In the genomic region with DNA sequence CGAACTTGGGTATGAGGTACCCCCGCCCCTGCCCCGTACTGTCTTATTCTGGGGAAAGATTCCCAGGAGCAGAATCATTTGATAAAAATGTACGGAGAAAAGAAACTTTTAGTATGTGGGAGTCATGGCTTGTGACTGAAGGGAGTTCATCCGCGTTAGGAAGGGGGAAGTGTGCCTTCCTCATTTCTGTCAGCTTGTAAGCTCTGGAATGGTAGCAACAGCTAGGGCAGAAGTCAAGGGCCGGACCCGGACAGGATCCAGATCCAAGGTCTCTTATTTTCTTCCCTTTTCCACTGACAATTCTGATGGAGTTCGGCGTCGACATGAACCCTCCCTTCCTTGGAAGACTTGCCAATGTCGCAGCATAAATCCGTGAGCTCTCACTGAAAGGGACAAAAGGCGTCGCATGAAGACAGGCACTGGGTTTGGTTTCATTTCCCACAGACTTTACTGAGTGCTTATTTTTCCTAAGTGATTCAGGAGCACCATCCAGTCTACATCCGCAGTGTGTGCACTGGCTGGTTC, we compare ENCODE assay signal across 22 mouse cellular contexts.
DNase-seq lines count a peak whose midpoint lies in the region; ATAC-seq and TF ChIP-seq lines count a peak whose summit lies in the region.
"Had no signal": no experiment of that assay in that cellular context is flagged by ENCODE, and none has a peak within 500 bp of the region (broad histone marks: within the 10 kb centered on the region; RNA-seq: fewer than 3 reads in every experiment).

No protein-coding gene starts in this region.

- ATAC-seq in heart, embryonic 14.5 days (ENCODE audit: insufficient number of reproducible peaks, insufficient read depth, low FRiP score, low read depth): no peak
- no peak for ATAC-seq in heart, embryonic 11.5 days (replicated peaks; ENCODE audit: insufficient number of reproducible peaks, low FRiP score, low TSS enrichment)
- ATAC-seq in liver, postnatal 0 days: no peak
- no peak for ATAC-seq in liver, embryonic 12.5 days
- ATAC-seq in megakaryocyte progenitor cell, adult 5-6 weeks (replicated peaks; ENCODE audit: poor library complexity): peak; percentile 72
- ATAC-seq: CD4-positive, CD25-positive, alpha-beta regulatory T cell, adult 4 months; intestine, embryonic 16.5 days had no signal

- H3K4me2 ChIP-seq in heart, embryonic 14.5 days (ENCODE audit: low read length): 0 out of 2 replicates have a peak overlapping the region, but pooled peaks have one; percentile 17
- no peak overlapping the region for H3K4me2 ChIP-seq in heart, embryonic 11.5 days
- H3K4me2 ChIP-seq in liver, postnatal 0 days (ENCODE audit: low read depth, low read length): no peak overlapping the region
- H3K4me2 ChIP-seq in liver, embryonic 12.5 days: no peak overlapping the region
- H3K4me2 ChIP-seq: embryonic facial prominence, embryonic 15.5 days; hindbrain, embryonic 15.5 days; limb, embryonic 15.5 days; lung, embryonic 14.5 days; neural tube, embryonic 12.5 days had no signal

- no peak overlapping the region for H3K4me3 ChIP-seq in heart, embryonic 14.5 days (ENCODE audit: control insufficient read depth in 1 of 2, insufficient read depth in 1 of 2, low read depth in 1 of 2, low read length in 2 of 2)
- no peak overlapping the region for H3K4me3 ChIP-seq in heart, embryonic 11.5 days (ENCODE audit: low read depth, low read length)
- H3K4me3 ChIP-seq in liver, postnatal 0 days (ENCODE audit: low read depth, low read length): no peak overlapping the region
- H3K4me3 ChIP-seq in liver, embryonic 12.5 days: no peak overlapping the region
- H3K4me3 ChIP-seq: embryonic facial prominence, embryonic 15.5 days; forebrain, embryonic 10.5 days; hindbrain, embryonic 15.5 days; limb, embryonic 15.5 days; neural tube, embryonic 12.5 days had no signal

- peaks cover 2 to 14% of the 10 kb centered on the region in 2 experiments; a peak in 3 of 4 replicates for H3K4me1 ChIP-seq in heart, embryonic 14.5 days (ENCODE audit: control insufficient read depth in 2 of 2, insufficient read depth in 2 of 2, low read length in 2 of 2)
- H3K4me1 ChIP-seq in heart, embryonic 11.5 days (ENCODE audit: control insufficient read depth, insufficient read depth, low read length): peaks cover under 1% of the 10 kb centered on the region; the same call in 1 of the 2 replicates
- no peaks in the 10 kb centered on the region for H3K4me1 ChIP-seq in liver, postnatal 0 days (ENCODE audit: insufficient read depth)
- no peaks in the 10 kb centered on the region for H3K4me1 ChIP-seq in liver, embryonic 12.5 days

- H3K36me3 ChIP-seq in heart, embryonic 14.5 days (ENCODE audit: control insufficient read depth, insufficient read depth, low read length): no peaks in the 10 kb centered on the region
- no peaks in the 10 kb centered on the region for H3K36me3 ChIP-seq in heart, embryonic 11.5 days (ENCODE audit: control insufficient read depth, insufficient read depth, low read length)
- H3K36me3 ChIP-seq in liver, postnatal 0 days (replicated peaks; ENCODE audit: insufficient read depth, low read length): no peaks in the 10 kb centered on the region
- no peaks in the 10 kb centered on the region for H3K36me3 ChIP-seq in liver, embryonic 12.5 days
- H3K36me3 ChIP-seq: embryonic facial prominence, embryonic 15.5 days; forebrain, embryonic 10.5 days; G1E; hindbrain, embryonic 15.5 days; limb, embryonic 15.5 days; neural tube, embryonic 12.5 days had no signal

- no peak overlapping the region for H3K9ac ChIP-seq in heart, embryonic 14.5 days (ENCODE audit: low read length)
- H3K9ac ChIP-seq in heart, embryonic 11.5 days (ENCODE audit: low read depth, low read length): no peak overlapping the region
- no peak overlapping the region for H3K9ac ChIP-seq in liver, postnatal 0 days (replicated peaks)
- H3K9ac ChIP-seq in liver, embryonic 12.5 days: no peak overlapping the region
- H3K9ac ChIP-seq: embryonic facial prominence, embryonic 15.5 days; hindbrain, embryonic 15.5 days; limb, embryonic 15.5 days; lung, embryonic 14.5 days; neural tube, embryonic 12.5 days had no signal

- TF ChIP-seq EP300 in liver, postnatal 0 days (IDR thresholded peaks at IDR 0.05; ENCODE audit: low read depth): no peak

- no peaks in the 10 kb centered on the region for H3K27me3 ChIP-seq in heart, embryonic 14.5 days (ENCODE audit: control insufficient read depth, insufficient read depth, low read length)
- H3K27me3 ChIP-seq in heart, embryonic 11.5 days (ENCODE audit: control insufficient read depth, insufficient read depth, low read length): no peaks in the 10 kb centered on the region
- H3K27me3 ChIP-seq in liver, postnatal 0 days (ENCODE audit: insufficient read depth, low read length): no peaks in the 10 kb centered on the region
- H3K27me3 ChIP-seq in liver, embryonic 12.5 days (replicated peaks): peaks cover 7% of the 10 kb centered on the region; the same call in 1 of the 2 replicates
- H3K27me3 ChIP-seq: embryonic facial prominence, embryonic 15.5 days; hindbrain, embryonic 15.5 days; limb, embryonic 15.5 days; neural tube, embryonic 12.5 days had no signal

- WGBS in heart, embryonic 14.5 days: 67% methylated on average over 16 of the region's 16 CpGs
- WGBS in heart, embryonic 11.5 days (ENCODE audit: insufficient replicate concordance): 68% methylated on average over 16 of the region's 16 CpGs
- WGBS in liver, postnatal 0 days (ENCODE audit: insufficient replicate concordance): 66% methylated on average over 16 of the region's 16 CpGs
- WGBS in liver, embryonic 12.5 days (ENCODE audit: insufficient replicate concordance): 56% methylated on average over 16 of the region's 16 CpGs

- no peaks in the 10 kb centered on the region for H3K9me3 ChIP-seq in heart, embryonic 14.5 days (ENCODE audit: control insufficient read depth, low read length)
- no peaks in the 10 kb centered on the region for H3K9me3 ChIP-seq in heart, embryonic 11.5 days (replicated peaks; ENCODE audit: control insufficient read depth, low read length)
- no peaks in the 10 kb centered on the region for H3K9me3 ChIP-seq in liver, postnatal 0 days (ENCODE audit: low read length)
- H3K9me3 ChIP-seq in liver, embryonic 12.5 days (replicated peaks): no peaks in the 10 kb centered on the region
- H3K9me3 ChIP-seq: embryonic facial prominence, embryonic 15.5 days; forebrain, embryonic 10.5 days; G1E; hindbrain, embryonic 15.5 days; limb, embryonic 15.5 days; neural tube, embryonic 12.5 days had no signal

- 0 out of 4 replicates have a peak overlapping the region, but pooled peaks of 1 of the 2 experiments have one; percentile 5 for H3K27ac ChIP-seq in heart, embryonic 14.5 days (replicated peaks in 1 of 2; ENCODE audit: control insufficient read depth in 1 of 2, insufficient read depth in 1 of 2, low read depth in 2 of 2, low read length in 2 of 2)
- no peak overlapping the region for H3K27ac ChIP-seq in heart, embryonic 11.5 days (ENCODE audit: low read depth, low read length)
- peak overlapping the region; percentile 60 for H3K27ac ChIP-seq in liver, postnatal 0 days (ENCODE audit: low read depth)
- no peak overlapping the region for H3K27ac ChIP-seq in liver, embryonic 12.5 days
- H3K27ac ChIP-seq: embryonic facial prominence, embryonic 15.5 days; forebrain, embryonic 10.5 days; hindbrain, embryonic 15.5 days; limb, embryonic 15.5 days; neural tube, embryonic 12.5 days had no signal

- TF ChIP-seq CTCF in liver, postnatal 0 days (IDR thresholded peaks at IDR 0.05; ENCODE audit: low read depth): no peak

- DNase-seq in adrenal gland, postnatal 10 days: peak; percentile 15
- no peak for DNase-seq in adrenal gland, adult 2 months
- DNase-seq in liver, postnatal 0 days: no peak
- DNase-seq in c-Kit-positive CD71-positive TER-119-positive erythroid progenitor cells, embryonic 14.5 days (ENCODE audit: low spot score): no peak
- DNase-seq: cerebellum, adult 9-10 months; gastrocnemius, postnatal 14 days; layer of hippocampus, postnatal 36 days; lung, embryonic 14.5 days; right cerebral cortex, postnatal 25 days; thymus, adult 18-20 months had no signal
